Mouse (Mus musculus) left cerebral cortex, postnatal 25 days (tissue): ENCODE measurements around the gene Atp6v1g3. TPM values are rescaled to one million over a fixed set of nuclear protein-coding genes. Genes with fewer than 3 reads are reported as not detected.

Experiments
- DNase-seq, 2 experiments: peaks; one replicate each; pipeline ENCODE4 v3.0.0; 2022; ENCODE audit warnings: low spot score in 2 of 2, mixed read lengths in 1 of 2
- intact Hi-C: fragments of 180-260 bp; cut with DNase I; formaldehyde crosslinking; loops from one replicate; pipeline ENCODE4 v1.15.1; 2025
- total RNA-seq, 2 experiments: library from RNA; stranded (reverse); gene quantifications; 2 replicates each; pipeline ENCODE4 v1.2.3; 2021

The Atp6v1g3 gene
- total RNA-seq, 2 experiments from 2014 or later = not detected

DNA sequence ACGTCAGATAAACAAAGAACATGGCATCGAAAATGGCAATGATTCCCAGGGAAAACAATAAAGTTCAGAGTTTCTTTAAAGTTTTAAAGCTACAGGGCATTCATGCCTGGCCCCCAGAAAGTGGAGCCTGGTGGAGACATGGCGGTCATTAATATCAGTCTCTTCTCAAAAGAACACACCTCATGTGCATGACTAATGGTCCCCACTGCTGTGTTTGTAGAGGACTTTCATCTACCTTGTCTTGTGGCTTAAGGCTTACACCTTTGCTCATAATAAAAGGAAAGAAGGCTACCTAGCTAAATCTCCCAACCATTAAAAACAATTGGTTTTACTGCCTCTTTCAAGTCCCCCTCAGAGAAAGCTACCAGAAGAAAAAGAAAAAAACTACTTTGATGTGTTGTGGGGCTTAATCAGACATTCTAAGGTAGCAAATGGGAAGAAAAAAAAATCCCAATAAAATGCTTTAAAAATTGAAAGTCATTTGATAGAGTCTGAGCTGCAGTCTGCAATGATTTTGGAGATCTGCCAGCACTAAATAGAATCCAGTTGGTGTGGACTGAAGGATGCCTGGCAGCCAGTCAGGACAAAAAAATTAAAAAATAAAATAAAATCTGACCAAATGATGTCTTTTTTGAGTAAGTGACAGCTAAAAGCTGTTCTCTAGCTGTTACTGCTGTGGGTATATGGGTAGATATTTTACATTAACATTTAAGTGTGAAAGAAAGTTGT is 9.0 kb downstream of the Atp6v1g3 start:
- DNase-seq = no peak
- intact Hi-C loops = no loop called here

DNA sequence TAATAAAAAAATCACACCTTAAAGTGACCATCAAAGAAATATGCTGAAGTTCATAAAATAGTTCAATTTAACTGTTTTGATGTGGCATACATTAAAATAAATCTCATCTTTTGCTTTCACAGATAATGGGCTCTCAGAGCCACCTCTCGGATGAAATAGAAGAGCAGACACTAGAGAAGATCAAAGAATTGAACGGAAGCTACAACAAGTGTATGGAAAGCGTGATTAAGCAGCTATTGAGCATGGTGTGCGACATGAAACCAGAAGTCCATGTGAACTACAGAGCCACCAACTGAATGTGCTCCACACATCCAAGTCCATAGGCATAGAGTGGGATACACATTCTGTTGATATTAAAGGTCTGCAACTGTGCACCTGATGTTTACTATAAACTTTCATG is 14.1 kb downstream of the Atp6v1g3 start:
- intact Hi-C loops = no loop called here

DNA sequence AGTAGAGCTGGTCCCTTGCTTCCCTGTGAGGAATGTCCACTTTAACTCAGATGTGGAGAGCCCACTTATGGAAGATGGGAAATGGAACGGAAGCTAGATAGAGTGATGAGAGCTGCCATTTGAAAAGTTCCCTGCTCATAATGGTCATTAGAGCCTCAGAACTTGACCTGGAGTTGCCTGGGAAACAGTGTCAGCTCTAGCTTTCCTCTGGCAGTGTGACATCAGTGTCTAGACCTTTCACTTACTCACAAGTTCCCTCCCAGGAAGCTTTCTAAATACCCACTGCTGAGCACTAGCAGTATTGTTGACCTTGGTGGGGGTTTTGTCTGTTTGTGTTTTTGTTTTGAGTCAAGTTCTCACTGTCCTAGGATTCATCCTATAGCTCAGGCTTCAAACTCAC is 15.2 kb downstream of the Atp6v1g3 start:
- intact Hi-C loops = loop anchor here (1.0 kb wide), 1 partner anchor 139 kb away; no protein-coding TSS in a partner anchor
- no peak for DNase-seq

More for the DNA sequence above, 14.1 kb downstream of the Atp6v1g3 start:
- DNase-seq = no peak

DNA sequence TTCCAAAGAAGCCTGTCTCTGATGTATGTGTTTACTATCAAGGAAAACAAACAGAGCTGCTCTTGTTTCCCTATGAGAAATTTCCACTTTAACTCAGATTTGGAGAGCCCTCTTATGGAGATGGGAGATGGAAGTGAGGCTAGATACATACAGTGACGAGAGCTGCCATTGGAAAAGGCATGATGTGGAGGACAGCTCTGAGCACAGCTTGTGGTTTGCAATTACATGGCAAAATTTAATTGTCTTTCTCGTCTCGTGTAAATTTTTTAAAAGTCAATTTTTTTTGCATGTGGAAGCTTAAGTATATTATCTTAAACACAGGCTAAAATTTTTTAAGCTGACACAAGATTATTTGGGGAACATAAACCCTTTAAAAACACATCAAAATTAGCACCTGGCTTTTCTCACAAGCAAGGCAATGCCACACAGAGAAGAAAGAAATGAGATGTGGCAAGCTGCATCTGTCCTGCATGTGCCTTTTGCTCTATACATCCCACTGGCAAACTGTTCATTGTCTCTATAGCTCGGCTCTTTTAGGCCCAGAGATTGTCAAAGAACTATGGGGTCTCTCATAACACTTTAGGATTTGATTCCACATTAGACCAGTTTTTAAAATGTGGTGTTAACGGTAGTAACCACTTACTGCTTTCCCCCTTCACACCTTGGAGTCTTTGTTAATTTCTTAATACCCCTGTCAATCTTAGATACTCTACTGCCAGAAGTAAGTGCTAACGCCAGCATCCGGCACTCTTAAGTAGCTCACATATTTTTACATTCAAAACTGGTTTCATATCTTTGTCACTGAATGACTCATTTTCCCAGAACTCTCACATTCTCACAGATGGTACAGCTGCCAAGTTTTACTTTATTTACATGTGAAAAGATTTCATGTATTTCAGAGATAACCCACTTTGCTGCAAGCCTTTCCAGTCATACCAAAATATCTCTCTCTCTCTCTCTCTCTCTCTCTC is 16.2 kb downstream of the Atp6v1g3 start:
- intact Hi-C loops = loop anchor here (1.0 kb wide), 1 partner anchor 140 kb away; no protein-coding TSS in a partner anchor
- peak; percentile 23 to 87 for DNase-seq

DNA sequence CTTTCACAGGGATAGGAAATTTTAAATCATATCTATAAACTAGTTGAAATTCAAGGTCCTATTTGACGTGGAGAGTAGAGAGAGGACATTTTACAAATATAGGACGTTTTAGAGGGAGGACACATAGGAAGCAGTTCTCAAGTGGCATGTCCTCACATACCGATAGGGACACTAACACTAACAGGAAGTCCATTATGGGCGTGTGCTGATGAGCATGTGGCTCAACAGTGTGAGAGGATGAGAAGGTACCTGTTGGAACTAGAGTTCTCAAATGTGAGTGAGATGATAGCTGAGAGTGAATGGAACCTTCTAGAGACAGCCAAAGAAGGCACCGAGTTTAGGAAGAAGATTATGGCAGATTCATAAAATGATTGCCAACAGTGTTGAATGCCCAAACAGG is 17.9 kb downstream of the Atp6v1g3 start:
- intact Hi-C loops = no loop called here
- no peak for DNase-seq

DNA sequence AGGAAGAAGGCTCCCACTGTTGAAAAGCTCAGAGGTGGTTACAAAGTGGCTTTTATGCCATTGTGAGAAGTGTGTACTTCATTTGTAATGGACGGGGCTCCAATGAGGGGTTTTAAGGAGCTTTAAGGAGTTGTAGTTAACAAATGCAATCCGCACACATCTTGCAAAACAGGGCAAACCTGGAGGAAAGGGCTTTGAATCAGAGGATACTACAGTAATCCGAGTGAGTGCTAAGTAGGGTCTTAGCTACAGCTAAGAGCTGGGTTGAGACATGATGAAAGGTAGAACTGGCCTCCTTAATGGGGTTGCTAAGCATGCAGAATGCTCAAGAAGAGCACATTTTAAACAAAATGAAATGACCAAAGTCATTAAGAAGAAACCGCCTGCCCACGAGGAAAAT is 20.9 kb downstream of the Atp6v1g3 start:
- DNase-seq = no peak
- intact Hi-C loops = no loop called here

DNA sequence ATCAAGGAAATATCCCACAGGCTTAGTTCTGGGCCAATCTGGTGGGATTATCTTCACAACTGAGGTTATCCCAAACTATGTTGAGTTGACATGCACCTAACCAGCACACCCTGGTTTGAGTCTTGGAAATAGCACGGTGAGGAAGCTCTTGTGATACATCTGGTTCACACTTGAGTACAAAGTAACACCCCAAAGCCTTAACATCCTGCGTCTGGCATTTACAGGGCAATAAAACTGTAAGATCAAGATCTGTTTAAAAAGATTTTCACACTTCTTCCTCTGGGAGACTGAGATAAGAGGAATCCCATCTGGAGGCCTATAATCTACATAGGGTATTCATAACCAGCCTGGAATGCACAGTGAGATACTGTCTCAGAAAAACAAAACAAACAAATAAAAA is 24.6 kb downstream of the Atp6v1g3 start:
- intact Hi-C loops = no loop called here
- DNase-seq = no peak

DNA sequence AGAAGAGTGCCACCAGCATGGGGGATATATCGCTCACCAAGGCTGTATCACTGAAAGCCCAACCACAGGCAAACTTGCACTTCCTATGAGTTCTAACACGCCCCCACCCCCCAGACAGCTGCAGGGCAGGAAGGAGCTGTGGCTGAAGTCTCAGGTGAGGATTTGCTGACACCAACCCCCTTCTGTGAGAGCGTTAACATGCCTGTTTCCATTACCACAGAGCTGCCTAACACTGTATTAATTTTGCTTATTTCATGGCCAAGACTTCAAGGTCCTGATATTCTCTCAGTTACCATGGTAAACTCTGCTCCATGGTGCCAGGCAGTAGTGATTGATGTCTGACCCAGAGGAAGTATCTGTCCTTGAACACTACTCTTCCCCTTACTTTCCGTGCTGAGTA is 26.0 kb downstream of the Atp6v1g3 start:
- no peak for DNase-seq
- intact Hi-C loops = no loop called here

DNA sequence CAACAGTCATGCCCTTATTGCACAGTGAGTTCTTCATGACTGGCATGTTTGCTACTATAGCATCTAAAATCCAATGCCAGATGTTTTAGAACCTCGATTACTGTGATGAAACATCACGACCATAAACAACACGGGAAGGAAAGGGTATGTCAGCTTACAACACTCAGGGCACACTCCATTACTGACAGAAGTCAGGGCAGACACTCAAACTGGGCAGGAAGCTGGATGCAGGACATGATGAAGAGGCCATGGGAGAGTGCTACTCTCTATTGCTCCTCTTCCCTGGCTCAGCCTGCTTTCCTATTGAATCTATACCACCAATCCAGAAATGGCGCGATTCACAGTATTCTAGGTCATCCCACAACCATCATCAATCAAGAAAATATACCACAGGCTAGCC is 28.4 kb downstream of the Atp6v1g3 start:
- intact Hi-C loops = no loop called here
- no peak for DNase-seq

DNA sequence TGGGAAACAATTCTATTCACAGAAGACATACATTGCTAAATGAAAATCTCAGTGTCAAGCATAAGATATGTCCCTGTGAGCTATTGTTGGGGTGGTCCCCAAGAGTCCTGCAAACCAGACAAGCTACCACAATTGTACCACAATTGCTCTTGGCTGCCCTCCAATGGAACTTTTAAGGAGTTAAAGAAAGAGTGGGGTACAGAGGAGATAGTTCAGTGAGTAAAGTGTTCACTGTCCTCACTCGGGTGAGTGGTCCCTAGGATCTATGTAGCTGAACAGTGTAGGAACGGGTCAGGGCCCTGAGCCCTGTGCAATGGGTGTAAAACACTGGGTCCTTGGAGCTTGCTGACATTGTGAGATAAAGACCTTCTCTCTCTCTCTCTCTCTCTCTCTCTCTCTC is 29.2 kb downstream of the Atp6v1g3 start:
- intact Hi-C loops = no loop called here
- DNase-seq = no peak

DNA sequence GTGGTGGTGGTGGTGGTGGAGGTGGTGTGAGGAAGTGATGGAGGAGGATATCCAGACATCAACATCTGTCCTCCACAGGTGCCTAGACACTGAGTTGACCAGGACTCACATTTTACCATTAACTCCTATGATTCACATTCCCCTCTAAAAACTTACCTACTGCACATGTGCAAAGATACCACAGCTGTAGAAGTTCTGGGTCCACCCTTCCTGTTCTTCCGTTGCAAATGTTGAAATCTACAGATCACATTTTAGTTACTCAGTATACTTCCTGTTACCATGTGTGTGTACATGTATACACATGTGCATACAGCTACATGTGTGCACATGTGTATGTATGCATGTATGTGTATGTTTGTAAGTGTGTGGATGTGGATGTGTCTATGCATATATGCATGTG is 29.8 kb downstream of the Atp6v1g3 start:
- no peak for DNase-seq
- intact Hi-C loops = no loop called here

DNA sequence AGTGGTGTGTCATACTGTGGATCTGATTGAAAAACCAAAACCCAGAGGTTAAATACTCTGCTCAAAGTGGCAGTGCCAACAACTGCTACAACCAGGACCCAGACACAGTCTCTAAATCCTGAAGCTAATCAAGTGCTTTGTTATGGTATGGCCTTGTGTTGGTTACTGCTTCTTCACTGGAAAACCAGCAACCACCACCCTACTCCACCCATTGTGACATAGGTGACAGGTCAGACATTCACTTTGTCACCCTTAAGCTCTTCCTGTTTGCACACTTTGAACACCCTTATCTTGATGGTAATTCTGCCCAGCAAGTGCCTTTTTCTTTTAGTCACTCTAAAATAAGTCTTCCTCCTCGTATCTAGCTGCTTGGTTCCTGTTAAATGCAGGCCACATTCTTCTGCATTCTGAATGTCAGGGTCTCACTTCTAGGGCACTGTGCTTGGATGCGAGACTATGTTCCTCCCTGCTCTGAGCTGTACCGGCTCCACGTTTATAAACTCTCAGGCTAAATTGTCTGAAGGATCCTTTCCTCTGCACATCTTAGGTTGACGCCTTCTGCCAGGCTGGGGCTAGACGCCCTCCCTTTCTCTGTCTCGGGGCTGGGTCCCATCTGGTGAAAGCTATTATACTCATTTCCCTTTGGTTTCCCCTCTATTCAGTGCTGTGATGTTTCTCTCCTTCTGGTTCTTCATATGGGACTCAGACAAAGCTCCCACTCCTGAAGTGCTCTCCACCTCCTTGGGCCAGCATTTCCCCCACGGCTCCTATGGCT is 30.8 kb downstream of the Atp6v1g3 start:
- DNase-seq = no peak
- intact Hi-C loops = no loop called here

DNA sequence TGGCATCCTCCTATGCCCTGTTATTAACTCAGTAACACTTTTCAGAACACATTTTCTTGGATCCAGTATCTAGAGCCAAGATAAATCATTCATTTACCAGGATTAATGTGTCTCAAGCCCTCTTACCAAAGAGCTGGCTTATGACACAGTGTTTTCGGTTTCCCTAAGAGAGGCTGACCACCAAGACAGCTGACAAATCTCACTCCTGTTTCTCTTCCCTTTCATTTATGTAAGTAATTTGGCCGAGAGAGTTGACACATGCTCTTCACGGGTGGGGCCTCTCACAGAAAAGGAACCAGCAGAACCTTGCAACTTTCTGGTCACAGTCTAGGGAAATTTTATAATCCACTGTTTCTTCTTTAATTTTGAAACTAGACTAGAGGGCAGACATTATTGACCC is 49.1 kb downstream of the Atp6v1g3 start:
- intact Hi-C loops = loop anchor here (10.0 kb wide), 1 partner anchor 942 kb away; no protein-coding TSS in a partner anchor

DNA sequence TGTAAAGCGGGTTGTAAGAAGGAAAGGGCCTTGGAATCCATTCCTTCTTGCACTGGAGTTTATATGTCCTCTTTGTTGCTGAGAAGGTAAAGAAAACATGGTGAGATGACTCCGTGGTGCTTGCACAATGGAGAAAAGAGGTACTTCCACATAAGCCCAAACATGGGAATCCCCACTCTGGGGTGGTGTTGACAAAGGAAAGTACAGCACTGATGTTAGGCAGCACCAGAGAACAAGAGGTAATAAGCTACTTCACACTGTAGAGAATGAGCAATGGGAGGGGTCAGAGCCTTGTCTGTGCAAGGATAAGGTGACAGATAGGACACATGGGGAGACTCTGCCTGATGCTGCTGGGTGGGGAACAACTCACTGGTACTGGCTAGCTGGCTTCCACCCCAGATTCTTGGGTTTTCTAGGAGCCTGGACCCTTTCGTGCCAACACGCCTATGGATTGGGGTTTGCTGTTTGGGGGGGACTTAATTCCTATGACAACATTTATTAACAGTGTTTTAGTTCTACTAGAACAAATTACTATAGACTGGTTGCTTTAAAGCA is 49.6 kb downstream of the Atp6v1g3 start:
- DNase-seq = no peak
- intact Hi-C loops = loop anchor here (10.0 kb wide), 1 partner anchor 942 kb away; no protein-coding TSS in a partner anchor

More for the DNA sequence above, 49.1 kb downstream of the Atp6v1g3 start:
- no peak for DNase-seq

DNA sequence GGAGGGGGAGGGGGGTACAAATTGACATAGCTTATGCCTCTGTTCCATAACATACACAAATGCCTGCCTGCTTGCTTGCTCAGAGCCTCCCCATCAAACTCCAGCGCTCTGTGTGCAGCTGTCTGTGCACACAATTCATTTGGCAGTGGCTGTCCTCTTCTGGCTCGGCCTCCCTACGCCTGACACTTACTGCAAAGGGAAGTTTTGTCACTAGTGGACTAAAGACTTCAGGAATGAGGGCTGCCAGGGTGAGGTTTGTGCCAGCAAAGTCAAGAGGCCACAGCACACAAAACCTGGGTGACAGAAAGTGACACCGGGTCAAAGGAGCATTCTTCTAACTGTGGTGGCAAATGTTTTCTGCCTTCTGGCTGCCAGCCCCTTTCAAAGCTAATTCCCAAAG is 52.6 kb downstream of the Atp6v1g3 start:
- intact Hi-C loops = loop anchor here (5.0 to 10.0 kb wide), 4 partner anchors 311 to 939 kb away; no protein-coding TSS in a partner anchor
- no peak for DNase-seq

DNA sequence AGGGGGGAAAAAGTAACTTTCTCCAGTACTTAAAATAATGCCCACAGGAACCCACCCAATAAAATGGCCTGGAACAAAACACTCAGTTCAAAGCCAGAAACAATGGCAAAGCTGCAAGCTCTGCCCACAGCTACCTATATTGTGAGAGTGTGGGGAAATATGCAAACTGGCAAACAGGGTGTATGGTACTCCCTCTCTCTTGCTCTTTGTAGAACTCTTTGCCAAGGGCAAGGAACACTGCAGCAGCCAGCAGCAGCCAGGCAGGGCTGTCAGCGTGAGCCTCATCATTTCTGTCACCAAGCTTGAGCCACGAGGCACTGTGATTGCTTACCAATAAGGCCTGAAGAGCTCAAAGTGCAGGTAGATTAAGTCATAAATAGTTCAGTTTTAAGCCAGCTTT is 53.0 kb downstream of the Atp6v1g3 start:
- no peak for DNase-seq
- intact Hi-C loops = loop anchor here (5.0 to 10.0 kb wide), 4 partner anchors 311 to 938 kb away; no protein-coding TSS in a partner anchor

DNA sequence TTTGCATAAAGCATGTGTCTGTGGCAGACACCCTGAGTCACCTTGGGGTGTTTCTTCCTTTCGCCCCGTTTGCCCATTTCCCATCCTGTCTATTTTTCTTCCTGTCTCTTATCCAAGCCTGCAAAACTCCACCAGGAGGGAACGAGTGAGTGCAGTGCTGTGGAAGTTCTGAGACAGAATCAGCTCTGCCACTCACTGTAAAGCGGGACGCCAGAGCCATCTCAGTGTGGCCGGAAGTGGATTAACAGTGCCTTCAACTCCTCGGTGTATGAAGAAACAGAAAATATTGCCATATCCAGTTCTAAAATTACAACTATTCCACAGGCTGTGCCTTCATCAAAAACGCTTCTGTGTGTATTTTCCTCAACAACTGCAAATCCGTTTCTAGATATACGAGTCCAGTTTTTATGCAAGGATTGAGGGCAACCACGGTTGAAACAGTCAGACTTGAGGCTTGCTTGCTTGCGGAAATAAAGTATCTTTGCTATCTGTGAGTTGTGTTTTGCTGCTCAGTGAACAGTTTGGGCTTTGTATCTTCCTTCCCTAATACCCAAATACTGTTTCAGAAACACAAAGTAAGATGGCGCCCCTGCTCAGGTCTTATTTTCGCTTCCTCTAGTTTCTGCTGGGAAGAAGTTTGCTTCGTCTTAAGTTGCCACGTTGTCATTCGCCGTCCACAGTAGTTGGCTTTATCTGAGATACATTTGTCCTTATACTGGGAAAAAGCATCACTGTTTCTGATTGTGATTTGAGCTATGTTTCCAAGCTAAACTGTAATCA is 54.1 kb downstream of the Atp6v1g3 start:
- DNase-seq = no peak
- intact Hi-C loops = loop anchor here (2.0 to 10.0 kb wide), 6 partner anchors 197 to 937 kb away; no protein-coding TSS in a partner anchor

DNA sequence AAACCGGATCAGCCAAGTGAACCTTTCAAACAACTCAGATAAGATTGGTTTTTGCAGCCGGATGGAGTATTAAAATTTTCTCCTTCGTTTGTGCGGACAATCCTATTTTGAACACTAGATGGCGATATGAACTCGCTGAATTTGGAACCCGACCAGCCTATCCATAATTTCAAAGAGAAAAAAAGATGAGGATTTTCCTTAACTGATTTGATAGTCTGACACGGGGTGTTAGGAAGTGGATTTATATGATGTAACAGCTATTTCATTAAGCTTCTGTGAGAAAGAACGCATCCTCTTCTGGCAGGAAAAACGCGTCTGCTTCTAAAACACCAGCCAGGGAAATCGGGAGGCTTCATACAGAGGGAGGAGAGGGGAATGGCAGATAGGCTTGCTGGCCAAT is 54.8 kb downstream of the Atp6v1g3 start:
- intact Hi-C loops = loop anchor here (2.0 to 10.0 kb wide), 6 partner anchors 198 to 936 kb away; no protein-coding TSS in a partner anchor
- peak; percentile 57 to 66 for DNase-seq
